Mouse (Mus musculus) CD4-positive, CD25-positive, alpha-beta regulatory T cell, adult 2 months (primary cell): ENCODE measurements around the gene Tex2.
"Not testable (repeated sequence)": the region's sequence is repeated elsewhere in the genome, so short reads cannot be mapped to it uniquely, and the experiment has no call there.

Source experiments
- DNase-seq: peaks from one replicate; pipeline ENCODE4 v3.0.0-alpha.2; 2012; ENCODE audit warnings: low read depth, low spot score

Gene Tex2

DNA sequence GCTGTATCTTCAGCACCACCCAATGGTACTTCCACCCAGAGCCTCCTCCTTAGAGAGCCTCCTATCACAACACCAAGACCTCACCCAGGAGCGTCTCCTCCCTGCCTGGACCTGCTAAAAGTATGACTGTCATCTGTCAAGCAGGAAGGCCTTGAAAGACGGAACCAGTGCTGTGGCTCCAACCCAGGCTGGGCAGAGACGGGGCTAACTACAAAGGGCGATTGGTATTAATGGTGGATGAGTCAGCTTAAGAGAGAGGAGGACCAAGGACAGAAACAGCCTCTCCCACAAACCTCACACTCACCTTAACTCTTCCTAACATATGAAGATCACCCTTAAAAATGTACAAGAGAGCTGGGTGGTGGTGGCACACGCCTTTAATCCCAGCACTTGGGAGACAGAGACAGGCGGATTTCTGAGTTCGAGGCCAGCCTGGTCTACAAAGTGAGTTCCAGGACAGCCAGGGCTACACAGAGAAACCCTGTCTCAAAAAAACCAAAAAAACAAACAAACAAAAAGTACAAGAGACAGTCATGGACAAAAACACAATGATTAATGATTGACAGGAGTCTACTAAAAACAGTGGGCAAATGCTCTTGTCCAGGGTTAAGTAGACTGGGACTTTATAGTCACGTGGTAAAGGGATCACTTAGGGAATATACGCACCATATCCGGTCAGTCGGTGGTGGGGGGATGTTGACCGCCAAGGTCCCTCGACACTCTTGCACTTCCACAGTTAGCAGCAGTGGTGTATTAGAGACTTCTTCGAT lies 101.8 kb downstream of the Tex2 start:
- no peak for DNase-seq

GRCm38 (mm10) chr11:106507638-106508037 lies 105.6 kb downstream of the Tex2 start:
- no peak for DNase-seq

GRCm38 (mm10) chr11:106506211-106506610 lies 107.0 kb downstream of the Tex2 start:
- DNase-seq = no peak

GRCm38 (mm10) chr11:106504129-106504528 lies 109.1 kb downstream of the Tex2 start:
- DNase-seq = no peak

GRCm38 (mm10) chr11:106503425-106503717 lies 109.9 kb downstream of the Tex2 start:
- no peak for DNase-seq

GRCm38 (mm10) chr11:106502631-106503424 lies 110.4 kb downstream of the Tex2 start:
- DNase-seq = no peak

GRCm38 (mm10) chr11:106502159-106502505 lies 111.1 kb downstream of the Tex2 start:
- no peak for DNase-seq

GRCm38 (mm10) chr11:106501308-106502158 lies 111.7 kb downstream of the Tex2 start:
- DNase-seq = no peak

GRCm38 (mm10) chr11:106500393-106501307 lies 112.6 kb downstream of the Tex2 start:
- DNase-seq = peak; percentile 96

DNA sequence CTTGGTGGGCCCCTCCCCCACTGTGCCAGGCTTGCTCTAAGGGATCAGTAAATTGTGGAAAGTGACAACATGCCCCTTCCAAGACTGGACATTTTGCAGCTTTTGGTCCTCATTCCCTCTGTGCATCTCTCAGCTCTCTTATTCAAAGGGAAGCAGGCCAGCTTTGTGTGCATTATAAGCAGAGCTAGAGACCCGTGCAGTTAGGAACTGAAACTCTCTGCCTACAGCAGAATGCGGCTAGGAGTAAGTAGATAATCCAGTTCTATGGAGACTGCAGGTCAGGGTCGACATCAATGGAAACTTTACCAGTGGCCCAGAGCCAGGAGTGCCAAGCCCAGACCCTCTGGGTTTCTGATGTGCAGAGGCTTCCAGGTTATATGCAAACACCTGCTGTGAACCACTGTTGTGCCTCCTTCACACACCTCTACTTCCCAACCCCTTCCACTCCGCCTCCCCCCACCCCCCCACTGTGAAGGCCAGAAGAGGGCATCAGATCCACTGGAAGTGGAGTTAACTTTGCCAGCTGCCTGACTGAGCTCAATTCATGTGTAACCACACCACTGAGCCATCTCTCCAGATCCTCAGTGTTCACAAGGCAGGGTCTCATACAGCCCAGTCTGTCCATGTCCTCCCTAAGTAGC lies 114.4 kb downstream of the Tex2 start:
- DNase-seq = no peak

DNA sequence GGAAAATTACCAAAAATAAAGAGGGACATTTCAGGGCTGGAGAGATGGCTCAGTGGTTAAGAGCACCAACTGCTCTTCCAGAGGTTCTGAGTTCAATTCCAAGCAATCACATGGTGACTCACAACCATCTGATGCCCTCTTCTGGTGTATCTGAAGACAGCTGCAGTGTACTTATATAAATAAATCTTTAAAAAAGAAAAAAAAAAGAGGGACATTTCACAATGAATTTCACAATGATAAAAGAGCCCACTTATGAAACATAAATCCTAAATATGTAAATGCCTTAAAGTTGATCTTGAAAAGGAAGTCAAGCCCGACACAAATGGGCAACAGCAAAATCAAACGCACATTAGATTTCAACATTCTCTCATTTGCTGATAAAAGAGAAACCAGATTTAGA lies 115.3 kb downstream of the Tex2 start:
- no peak for DNase-seq

DNA sequence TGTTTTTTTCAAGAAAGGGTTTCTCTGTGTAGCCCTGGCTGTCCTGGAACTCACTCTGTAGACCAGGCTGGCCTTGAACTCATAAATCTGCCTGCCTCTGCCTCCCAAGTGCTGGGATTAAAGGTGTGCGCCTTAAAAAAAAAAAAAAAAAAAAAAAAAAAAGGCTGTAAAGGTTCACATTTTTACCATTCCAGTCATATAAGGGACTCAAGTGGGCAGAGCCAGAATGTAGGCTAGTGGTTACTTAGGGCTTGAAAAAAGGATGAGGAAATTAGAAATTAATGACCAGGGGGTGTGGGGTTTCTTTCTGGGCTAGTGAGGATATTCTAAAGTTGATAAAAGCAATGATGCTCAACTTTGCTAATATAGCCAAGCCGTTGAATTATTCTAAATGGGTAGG lies 116.2 kb downstream of the Tex2 start:
- DNase-seq = not testable (repeated sequence)

GRCm38 (mm10) chr11:106492984-106493669 lies 120.1 kb downstream of the Tex2 start:
- DNase-seq = no peak

DNA sequence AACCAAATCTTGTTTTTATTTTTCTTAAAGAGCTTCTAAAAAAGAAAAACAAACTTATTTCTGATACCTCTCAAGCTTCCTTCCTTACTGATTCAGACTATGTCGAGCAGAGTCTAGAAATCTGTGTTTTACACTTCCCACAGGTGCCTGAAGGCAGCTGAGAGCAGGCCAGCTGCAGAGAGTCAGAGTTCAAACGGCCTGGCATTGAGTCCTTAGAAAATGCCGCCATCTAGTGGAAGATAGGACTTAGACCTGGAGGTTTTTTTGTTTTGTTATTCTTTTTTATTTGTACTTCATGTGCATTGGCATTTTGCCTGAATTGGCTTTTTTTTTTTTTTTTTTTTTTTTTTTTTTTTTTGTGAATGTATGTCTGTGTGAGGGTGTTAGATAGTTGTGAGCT lies 121.8 kb downstream of the Tex2 start:
- peak; percentile 89 for DNase-seq

GRCm38 (mm10) chr11:106490600-106490999 lies 122.6 kb downstream of the Tex2 start:
- DNase-seq = not testable (repeated sequence)

GRCm38 (mm10) chr11:106490057-106490456 lies 123.2 kb downstream of the Tex2 start:
- DNase-seq = no peak

DNA sequence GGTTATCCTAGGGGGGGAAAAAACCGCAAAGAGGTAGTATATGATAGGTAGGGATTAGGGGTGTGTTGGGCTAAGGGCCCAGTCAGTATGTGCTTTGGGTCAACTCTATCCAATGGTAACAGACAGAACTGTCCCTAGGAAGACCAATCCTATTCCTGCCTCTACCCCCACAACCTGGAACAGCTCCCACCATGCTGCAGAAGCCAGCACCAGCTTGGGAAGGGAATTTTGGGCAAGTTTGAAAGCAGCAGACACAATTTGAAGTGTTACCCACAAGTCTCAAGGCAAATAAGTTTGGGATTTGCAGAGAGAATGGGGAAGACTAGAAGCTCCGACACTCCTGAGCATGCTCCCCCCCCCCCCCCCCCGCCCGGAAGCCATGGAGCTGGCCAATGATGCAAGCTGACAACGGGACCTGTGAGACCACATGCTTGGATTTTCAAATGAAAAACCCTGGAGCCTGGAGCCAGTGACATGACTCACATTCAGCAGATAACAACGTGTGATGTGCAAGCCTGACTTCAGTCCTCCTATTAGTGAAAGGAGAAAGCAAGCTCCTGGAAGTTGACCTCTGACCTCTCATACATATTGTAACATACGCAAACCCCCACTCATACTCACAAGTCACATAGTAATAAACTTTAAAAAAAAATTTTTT lies 124.1 kb downstream of the Tex2 start:
- DNase-seq = no peak

DNA sequence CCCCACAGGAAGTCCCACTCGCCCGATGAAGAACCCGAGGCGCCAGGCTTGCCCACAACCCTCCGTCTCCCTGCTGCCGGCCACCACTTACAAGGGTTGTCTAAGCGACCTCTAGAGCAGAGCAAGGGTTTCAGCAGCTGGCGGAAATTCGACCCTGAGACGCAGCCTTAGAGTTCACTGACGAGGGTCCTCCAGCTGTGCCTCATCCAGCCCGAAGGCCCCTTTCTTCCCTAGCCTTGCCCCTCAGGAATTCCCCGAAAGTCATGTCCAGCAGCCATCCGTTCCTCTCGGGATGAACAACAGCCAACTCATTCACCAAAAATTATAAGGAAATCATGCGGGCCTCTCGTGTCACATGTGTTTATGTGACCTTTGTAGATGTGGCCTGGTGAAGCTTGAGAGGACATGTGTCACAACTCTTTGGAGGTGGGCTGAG lies 125.1 kb downstream of the Tex2 start:
- DNase-seq = no peak

GRCm38 (mm10) chr11:106487733-106488115 lies 125.5 kb downstream of the Tex2 start, which contains the start of gene Ern1:
Ern1 (minus strand) TSS chr11:106487852.
- peak; percentile 95 for DNase-seq
